Mouse (Mus musculus): ENCODE results near the gene Sertm1. TPM values are rescaled to one million over a fixed set of nuclear protein-coding genes. Genes with fewer than 3 reads are reported as not detected.
A peak's percentile ranks its signal among the peaks of the same experiment; 100 is the strongest.

Sertm1 gene
- 10 to 100 TPM; 29.1 to 33.0 TPM for total RNA-seq (2021)
- long read RNA-seq, experiment 1, partial matches to known transcripts: 0 of 15 reads
- long read RNA-seq, experiment 1, other reads (novel, unspliced or antisense): 11 of 15 reads
- long read RNA-seq, experiment 2, partial matches to known transcripts: 1 of 8 reads
- long read RNA-seq, experiment 2, other reads (novel, unspliced or antisense): 5 of 8 reads

- TF ChIP-seq CTCF (IDR thresholded peaks at IDR 0.05): no peak; the same call in 1 of the 2 replicates
- H3K4me3 ChIP-seq: peak within 1 kb of the TSS; percentile 49
- peak; percentile 72 to 75 for DNase-seq (ENCODE audit: extremely low spot score in 1 of 2, low spot score in 2 of 2)
- intact Hi-C loops (cut with DNase I): loop anchor here (5.0 kb wide), 3 partner anchors 77 to 147 kb away; no protein-coding TSS in a partner anchor
- peak within 1 kb of the TSS; percentile 66 for H3K27ac ChIP-seq
Measured at GRCm38 (mm10) chr3:54915643-54916071, at the start of gene Sertm1. TSS of gene Sertm1 (minus strand) at chr3:54915887.

DNA sequence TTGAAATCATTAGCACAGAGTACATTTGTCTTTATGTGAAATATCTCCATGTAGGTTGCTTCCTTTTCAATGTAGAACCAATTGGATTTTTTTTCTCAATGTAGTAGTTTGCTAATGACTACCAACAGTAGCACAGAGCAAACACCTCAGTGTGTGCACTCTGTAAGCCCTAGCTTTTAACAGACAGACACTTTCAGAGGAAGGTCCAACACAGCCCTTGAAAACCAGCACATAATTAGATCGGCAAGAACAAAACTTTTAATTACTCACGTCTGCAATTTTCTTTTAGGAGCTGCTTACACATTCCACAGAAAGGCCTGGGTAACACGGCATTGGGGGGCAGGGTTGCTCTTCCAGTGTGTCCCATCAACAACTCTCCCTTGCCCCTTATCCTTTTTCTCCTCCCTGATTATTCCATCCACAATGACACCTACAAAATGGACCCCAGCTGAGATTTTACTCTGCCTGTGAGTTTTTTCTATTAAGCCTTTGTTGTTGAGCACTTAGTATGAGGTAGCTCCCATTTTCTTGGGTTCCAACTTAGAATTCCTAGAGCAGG is 49.3 kb upstream of the Sertm1 start:
- DNase-seq (ENCODE audit: extremely low spot score in 1 of 2, low spot score in 2 of 2): no peak
- H3K27ac ChIP-seq: no peak overlapping the region
- intact Hi-C loops (cut with DNase I): no loop called here
- no peak for TF ChIP-seq CTCF (IDR thresholded peaks at IDR 0.05)
- no peak overlapping the region for H3K4me3 ChIP-seq

GRCm38 (mm10) chr3:54943067-54943810 is 27.6 kb upstream of the Sertm1 start:
- DNase-seq (ENCODE audit: extremely low spot score in 1 of 2, low spot score in 2 of 2): no peak
- H3K27ac ChIP-seq: no peak overlapping the region
- intact Hi-C loops (cut with DNase I): no loop called here
- TF ChIP-seq CTCF (IDR thresholded peaks at IDR 0.05): no peak
- no peak overlapping the region for H3K4me3 ChIP-seq

- intact Hi-C loops (cut with DNase I): no loop called here
- no peak for DNase-seq (ENCODE audit: extremely low spot score in 1 of 2, low spot score in 2 of 2)
- no peak overlapping the region for H3K27ac ChIP-seq
- TF ChIP-seq CTCF (IDR thresholded peaks at IDR 0.05): no peak
- no peak overlapping the region for H3K4me3 ChIP-seq
Measured at GRCm38 (mm10) chr3:54934535-54934934, 18.8 kb upstream of the Sertm1 start.

DNA sequence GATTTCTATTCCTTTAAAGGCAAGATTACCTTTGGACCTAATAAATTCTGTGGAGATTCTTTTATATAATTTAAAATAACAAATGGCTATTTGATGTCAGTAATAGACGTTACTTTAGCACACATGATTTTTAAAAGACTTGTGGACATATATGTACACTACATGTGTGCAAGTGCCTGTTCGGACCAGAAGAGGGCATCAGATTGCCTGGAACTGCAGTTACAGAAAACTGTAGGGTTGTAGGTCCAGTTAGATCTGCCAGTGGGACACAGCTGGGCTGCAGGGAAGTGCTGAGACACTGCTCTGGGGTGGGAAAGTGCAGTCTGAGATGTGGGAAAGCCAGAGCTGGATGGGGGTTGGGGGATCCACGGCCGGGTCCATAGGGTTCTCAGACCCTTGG is 16.9 kb upstream of the Sertm1 start:
- intact Hi-C loops (cut with DNase I): no loop called here
- no peak; the same call in 1 of the 2 replicates for TF ChIP-seq CTCF (IDR thresholded peaks at IDR 0.05)
- Histone ChIP-seq H3K27ac (no peak overlapping the region), H3K4me3 (no peak overlapping the region)
- no peak for DNase-seq (ENCODE audit: extremely low spot score in 1 of 2, low spot score in 2 of 2)

GRCm38 (mm10) chr3:54920425-54920824 is 4.7 kb upstream of the Sertm1 start:
- no peak overlapping the region for H3K4me3 ChIP-seq
- TF ChIP-seq CTCF (IDR thresholded peaks at IDR 0.05): peak; percentile 30
- no peak for DNase-seq (ENCODE audit: extremely low spot score in 1 of 2, low spot score in 2 of 2)
- intact Hi-C loops (cut with DNase I): no loop called here
- no peak overlapping the region for H3K27ac ChIP-seq

DNA sequence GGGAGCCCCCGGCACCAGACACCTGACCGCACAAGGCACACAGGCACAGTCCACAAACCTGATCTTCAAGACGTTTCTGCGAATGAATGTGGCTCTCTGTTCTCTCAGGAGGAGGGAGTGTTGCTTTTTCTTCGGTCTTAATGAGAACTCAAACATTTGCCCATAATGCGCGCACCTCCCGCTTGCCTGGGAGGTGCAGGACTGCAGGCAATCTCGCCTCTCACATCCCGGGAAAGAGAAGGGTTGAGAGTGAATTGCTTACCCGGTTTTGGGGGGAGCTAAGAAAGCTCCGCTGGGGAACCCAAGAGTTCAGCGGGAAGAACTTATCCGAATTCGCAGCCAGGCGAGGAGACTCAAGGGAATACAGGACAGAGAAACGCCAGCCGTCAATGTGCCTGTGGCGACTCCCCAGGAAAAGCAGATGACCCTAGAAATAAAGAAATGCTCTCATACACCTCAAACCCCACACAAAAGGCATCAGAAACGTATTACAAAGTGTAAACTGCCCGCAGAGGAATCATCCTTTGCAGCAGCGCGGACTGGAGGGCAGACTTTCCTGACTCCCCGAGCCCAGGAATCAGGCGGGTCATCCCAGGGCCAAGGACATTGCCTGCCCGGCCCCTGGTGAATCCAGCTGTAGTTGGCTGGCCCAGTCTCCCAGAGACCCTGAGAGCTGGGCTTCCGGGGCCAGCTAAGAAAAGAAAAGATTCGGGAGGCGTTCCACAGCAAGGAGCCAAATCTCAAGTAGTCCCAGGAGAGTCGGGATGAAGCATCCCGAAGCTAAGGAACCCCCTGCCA is 643 bp downstream of the Sertm1 start:
- H3K4me3 ChIP-seq: peak overlapping the region; percentile 49
- TF ChIP-seq CTCF (IDR thresholded peaks at IDR 0.05): no peak
- H3K27ac ChIP-seq: peak overlapping the region; percentile 66
- no peak for DNase-seq (ENCODE audit: extremely low spot score in 1 of 2, low spot score in 2 of 2)
- intact Hi-C loops (cut with DNase I): loop anchor here (5.0 kb wide), 3 partner anchors 77 to 147 kb away; no protein-coding TSS in a partner anchor

GRCm38 (mm10) chr3:54908878-54909277 is 6.8 kb downstream of the Sertm1 start:
- Histone ChIP-seq H3K27ac (no peak overlapping the region), H3K4me3 (no peak overlapping the region)
- no peak for DNase-seq (ENCODE audit: extremely low spot score in 1 of 2, low spot score in 2 of 2)
- intact Hi-C loops (cut with DNase I): no loop called here
- TF ChIP-seq CTCF (IDR thresholded peaks at IDR 0.05): no peak

GRCm38 (mm10) chr3:54897974-54898373 is 17.7 kb downstream of the Sertm1 start:
- TF ChIP-seq CTCF (IDR thresholded peaks at IDR 0.05): no peak
- Histone ChIP-seq H3K27ac (0 out of 2 replicates have a peak overlapping the region, but pooled peaks have one; percentile 28), H3K4me3 (no peak overlapping the region)
- no peak for DNase-seq (ENCODE audit: extremely low spot score in 1 of 2, low spot score in 2 of 2)
- intact Hi-C loops (cut with DNase I): no loop called here

DNA sequence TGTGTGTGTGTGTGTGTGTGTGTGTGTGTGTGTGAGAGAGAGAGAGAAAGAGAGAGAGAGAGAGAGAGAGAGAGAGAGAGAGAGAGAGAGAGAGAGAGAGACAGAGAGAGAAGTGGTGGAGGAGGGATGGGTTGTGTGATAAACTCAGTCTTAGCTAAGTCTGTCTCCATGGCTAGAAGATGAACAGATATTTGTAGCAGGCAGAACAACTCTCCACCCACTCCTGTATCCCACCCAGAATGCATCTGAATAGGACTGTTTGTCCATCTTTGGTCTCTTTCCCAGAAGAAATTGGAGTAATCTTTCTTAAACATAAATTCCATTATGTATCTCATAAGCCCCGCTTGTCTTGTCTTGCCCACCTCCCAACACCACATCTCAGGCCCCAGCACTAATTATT is 20.8 kb downstream of the Sertm1 start:
- Histone ChIP-seq H3K4me3 (no peak overlapping the region), H3K27ac (no peak overlapping the region)
- TF ChIP-seq CTCF (IDR thresholded peaks at IDR 0.05): no peak
- no peak for DNase-seq (ENCODE audit: extremely low spot score in 1 of 2, low spot score in 2 of 2)
- intact Hi-C loops (cut with DNase I): no loop called here

- no peak for TF ChIP-seq CTCF (IDR thresholded peaks at IDR 0.05)
- Histone ChIP-seq H3K27ac (no peak overlapping the region), H3K4me3 (no peak overlapping the region)
- intact Hi-C loops (cut with DNase I): no loop called here
- no peak for DNase-seq (ENCODE audit: extremely low spot score in 1 of 2, low spot score in 2 of 2)
Measured at GRCm38 (mm10) chr3:54892218-54892617, 23.5 kb downstream of the Sertm1 start.
